Comparison of ENCODE assay signal across 8 mouse cellular contexts in the genomic region with DNA sequence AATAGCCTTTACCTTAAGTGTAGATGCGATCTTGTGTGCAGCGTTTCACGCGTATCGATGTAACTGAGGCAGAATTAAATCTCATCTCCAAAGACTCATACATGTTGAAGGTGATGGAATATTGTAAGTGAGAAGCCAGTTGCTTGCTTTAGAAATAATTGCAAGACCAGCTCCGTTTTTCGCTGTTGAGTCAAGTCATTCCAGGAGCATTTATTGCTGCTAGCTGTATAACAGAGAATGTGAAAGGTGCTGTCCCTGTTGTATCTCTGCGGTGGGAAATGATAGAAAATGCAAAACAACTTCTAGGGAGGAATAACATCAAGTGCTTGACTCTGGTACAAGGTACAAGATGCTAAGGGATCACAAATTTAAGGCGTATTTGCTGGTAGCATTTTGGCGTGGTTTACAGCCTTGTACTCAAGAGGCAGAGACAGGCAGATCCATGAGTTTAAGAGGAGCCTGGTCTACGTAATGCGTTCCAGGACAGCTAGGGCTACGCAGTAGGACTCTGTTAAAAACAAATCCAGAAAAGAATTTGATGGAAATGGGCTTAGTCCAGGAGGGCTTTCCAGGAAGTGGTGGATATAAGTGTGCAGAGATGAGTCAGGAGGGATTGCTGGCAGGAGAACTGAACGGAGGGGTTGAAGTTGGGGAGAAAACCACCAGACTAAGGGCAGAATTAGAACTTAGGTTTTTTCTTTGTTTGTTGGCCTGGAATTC. TPM values are rescaled to one million over a fixed set of nuclear protein-coding genes. Genes with fewer than 3 reads are reported as not detected.
DNase-seq lines count a peak whose midpoint lies in the region; ATAC-seq lines count a peak whose summit lies in the region.

No protein-coding gene starts in this region.

- H3K4me2 ChIP-seq in kidney, embryonic 16.5 days (replicated peaks; ENCODE audit: low read depth, low read length), result peak overlapping the region; percentile 87
- H3K4me2 ChIP-seq in hindbrain, embryonic 15.5 days, result peak overlapping the region; percentile 88
- peak overlapping the region; percentile 87 for H3K4me2 ChIP-seq in midbrain, embryonic 16.5 days (ENCODE audit: low read length)

- WGBS in kidney, embryonic 16.5 days, result 23% methylated on average over 14 of the region's 14 CpGs
- 34% methylated on average over 14 of the region's 14 CpGs for WGBS in hindbrain, embryonic 15.5 days
- 40% methylated on average over 14 of the region's 14 CpGs for WGBS in midbrain, embryonic 16.5 days

- H3K36me3 ChIP-seq in kidney, embryonic 16.5 days (ENCODE audit: insufficient read depth, low read length), result no peaks in the 10 kb centered on the region
- H3K36me3 ChIP-seq in hindbrain, embryonic 15.5 days, result no peaks in the 10 kb centered on the region
- H3K36me3 ChIP-seq in midbrain, embryonic 16.5 days (ENCODE audit: control insufficient read depth, insufficient read depth, low read length), result no peaks in the 10 kb centered on the region

- no peak for DNase-seq in kidney, postnatal 14 days
- DNase-seq in natural killer cell, adult 2 months (ENCODE audit: low spot score in 2 of 2), result no peak
- no peak for DNase-seq in gastrocnemius, adult 8-10 months (ENCODE audit: low spot score in 2 of 2)
- DNase-seq in left cerebral cortex, adult 18-20 months (ENCODE audit: low spot score in 2 of 2), result no peak

- peaks cover 39% of the 10 kb centered on the region for H3K4me1 ChIP-seq in kidney, embryonic 16.5 days (ENCODE audit: insufficient read depth, low read length)
- H3K4me1 ChIP-seq in hindbrain, embryonic 15.5 days (replicated peaks), result peaks cover 27% of the 10 kb centered on the region
- H3K4me1 ChIP-seq in midbrain, embryonic 16.5 days (ENCODE audit: control insufficient read depth, insufficient read depth, low read length), result peaks cover 11% of the 10 kb centered on the region

- peak overlapping the region; percentile 83 for H3K4me3 ChIP-seq in kidney, embryonic 16.5 days (ENCODE audit: low read length)
- H3K4me3 ChIP-seq in hindbrain, embryonic 15.5 days, result peak overlapping the region; percentile 76
- peak overlapping the region; percentile 84 for H3K4me3 ChIP-seq in midbrain, embryonic 16.5 days (ENCODE audit: low read depth, low read length)

- ATAC-seq in kidney, embryonic 16.5 days (ENCODE audit: low FRiP score, low TSS enrichment), result no peak
- peak; percentile 53 for ATAC-seq in activated CD4-positive, CD25-positive, alpha-beta regulatory T cell, adult 4 months
- no peak for ATAC-seq in hindbrain, embryonic 15.5 days (ENCODE audit: low FRiP score, low read depth)
- ATAC-seq in midbrain, embryonic 16.5 days, result no peak

- H3K27me3 ChIP-seq in kidney, embryonic 16.5 days (ENCODE audit: insufficient read depth, low read length), result no peaks in the 10 kb centered on the region
- H3K27me3 ChIP-seq in hindbrain, embryonic 15.5 days, result peaks cover 4% of the 10 kb centered on the region; the same call in 1 of the 2 replicates
- no peaks in the 10 kb centered on the region for H3K27me3 ChIP-seq in midbrain, embryonic 16.5 days (ENCODE audit: control insufficient read depth, insufficient read depth, low read depth, low read length)

- H3K9ac ChIP-seq in kidney, embryonic 16.5 days (replicated peaks; ENCODE audit: low read length), result peak overlapping the region; percentile 84
- H3K9ac ChIP-seq in hindbrain, embryonic 15.5 days, result peak overlapping the region; percentile 73
- H3K9ac ChIP-seq in midbrain, embryonic 16.5 days (ENCODE audit: low read depth, low read length), result peak overlapping the region; percentile 87

- 0 out of 2 replicates have a peak overlapping the region, but pooled peaks have one; percentile 9 for H3K27ac ChIP-seq in kidney, embryonic 16.5 days (ENCODE audit: low read length)
- peak overlapping the region; percentile 86 for H3K27ac ChIP-seq in hindbrain, embryonic 15.5 days (replicated peaks)
- no peak overlapping the region for H3K27ac ChIP-seq in midbrain, embryonic 16.5 days (ENCODE audit: low read length)

- no peaks in the 10 kb centered on the region for H3K9me3 ChIP-seq in kidney, embryonic 16.5 days (ENCODE audit: low read length)
- H3K9me3 ChIP-seq in hindbrain, embryonic 15.5 days, result no peaks in the 10 kb centered on the region
- H3K9me3 ChIP-seq in midbrain, embryonic 16.5 days (replicated peaks; ENCODE audit: control insufficient read depth, low read length, poor library complexity, severe bottlenecking), result no peaks in the 10 kb centered on the region

RNA-seq across cellular contexts. Expression of gene Sntb2, which starts 1.7 kb away (rescaled TPM):
- 12.2 and 15.9 TPM in 2 replicates for polyA plus RNA-seq in kidney, embryonic 16.5 days (2015; fragmentation: Nextera tagmentation; extraction: Ambion mirVana)
- polyA plus RNA-seq in activated CD4-positive, CD25-positive, alpha-beta regulatory T cell, adult 4 months (2017; shearing (Covaris generic)), result 1 to 10 TPM; 3.1 to 6.1 TPM
- polyA plus RNA-seq in hindbrain, embryonic 15.5 days (2015; fragmentation: Nextera tagmentation; extraction: Ambion mirVana), result 6.5 and 6.7 TPM in 2 replicates
- 4.3 and 4.6 TPM in 2 replicates for polyA plus RNA-seq in midbrain, embryonic 16.5 days (2015; fragmentation: Nextera tagmentation; extraction: Ambion mirVana)
- total RNA-seq in gastrocnemius, adult 8-10 months (2022), result 1 to 10 TPM; 2.4 to 3.9 (median 3.7) TPM
- total RNA-seq in left cerebral cortex, adult 18-20 months (2021), result 10 to 100 TPM; 20.8 to 21.3 TPM

RNA-seq across cellular contexts. Expression of gene Utp4, which starts 43.8 kb away (rescaled TPM):
- polyA plus RNA-seq in kidney, embryonic 16.5 days (2015; fragmentation: Nextera tagmentation; extraction: Ambion mirVana), result 84.3 and 91.4 TPM in 2 replicates
- polyA plus RNA-seq in activated CD4-positive, CD25-positive, alpha-beta regulatory T cell, adult 4 months (2017; shearing (Covaris generic)), result 10 to 100 TPM; 40.0 to 54.3 TPM
- 42.2 and 42.5 TPM in 2 replicates for polyA plus RNA-seq in hindbrain, embryonic 15.5 days (2015; fragmentation: Nextera tagmentation; extraction: Ambion mirVana)
- polyA plus RNA-seq in midbrain, embryonic 16.5 days (2015; fragmentation: Nextera tagmentation; extraction: Ambion mirVana), result 42.3 and 46.2 TPM in 2 replicates
- total RNA-seq in gastrocnemius, adult 8-10 months (2022), result 10 to 100 TPM; 21.7 to 26.7 (median 25.3) TPM
- 10 to 100 TPM; 36.9 to 40.8 TPM for total RNA-seq in left cerebral cortex, adult 18-20 months (2021)
